Mouse (Mus musculus): ENCODE data around the gene Prrc2b. TPM values are rescaled to one million over a fixed set of nuclear protein-coding genes. Genes with fewer than 3 reads are reported as not detected.
A peak's percentile ranks its signal among the peaks of the same experiment; 100 is the strongest.

The Prrc2b gene
- polyA plus RNA-seq, 1 experiment from 2014 or later = 17.7 TPM

DNA sequence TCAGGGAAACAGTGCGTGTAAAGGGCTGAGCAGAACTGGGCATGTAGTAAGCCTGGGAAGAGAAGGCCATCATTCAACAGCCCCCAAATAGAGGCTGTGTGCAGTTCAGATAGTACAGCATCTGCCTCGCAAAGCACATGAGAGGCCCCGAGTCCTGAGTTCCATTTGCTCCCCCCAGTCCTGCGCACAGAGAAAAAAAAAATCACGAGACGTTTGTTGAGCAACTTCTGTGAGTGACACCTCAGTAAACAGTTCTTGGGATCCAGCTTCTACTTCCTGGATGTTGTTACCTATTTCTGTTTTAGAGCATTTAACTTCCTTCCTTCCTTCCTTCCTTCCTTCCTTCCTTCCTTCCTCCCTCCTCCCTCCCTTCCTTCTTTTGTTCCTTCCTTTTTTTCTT is 9.3 kb upstream of the Prrc2b start:
- H3K9ac ChIP-seq (ENCODE audit: low read depth, low read length) = no peak overlapping the region
- ATAC-seq = no peak
- H3K36me3 ChIP-seq (ENCODE audit: control insufficient read depth, insufficient read depth) = no peaks in the 10 kb centered on the region
- H3K4me2 ChIP-seq (replicated peaks; ENCODE audit: low read depth) = no peak overlapping the region
- no peak overlapping the region for H3K27ac ChIP-seq (ENCODE audit: low read depth, low read length)
- 48% methylated on average over 6 of the region's 6 CpGs for WGBS
- H3K4me3 ChIP-seq (ENCODE audit: low read depth, low read length) = no peak overlapping the region
- TF ChIP-seq CTCF (IDR thresholded peaks at IDR 0.05; ENCODE audit: low read depth) = no peak
- no peaks in the 10 kb centered on the region for H3K27me3 ChIP-seq (replicated peaks; ENCODE audit: control insufficient read depth, insufficient read depth, low read length)
- no peaks in the 10 kb centered on the region for H3K4me1 ChIP-seq (replicated peaks; ENCODE audit: control insufficient read depth, insufficient read depth, low read length)
- H3K9me3 ChIP-seq (ENCODE audit: control insufficient read depth) = no peaks in the 10 kb centered on the region

DNA sequence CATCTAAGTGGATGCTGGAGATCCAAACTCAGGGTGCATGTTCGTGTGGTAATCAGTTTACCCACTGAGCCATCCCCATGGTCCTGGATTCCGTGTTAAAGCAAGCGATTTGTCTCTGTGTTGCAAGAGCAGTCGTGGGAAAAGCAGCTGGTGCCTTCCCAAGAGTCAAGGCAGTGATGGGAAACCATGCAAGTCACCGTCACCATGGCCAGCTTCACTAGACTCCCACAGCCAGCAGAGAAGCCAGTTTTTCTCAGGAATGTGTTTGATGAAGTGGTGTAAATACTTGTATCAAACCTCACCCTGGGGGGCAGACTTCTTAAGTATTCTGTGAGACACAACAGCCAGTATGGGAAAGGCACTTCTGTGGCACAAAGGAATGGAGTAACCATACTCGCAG is 8.5 kb upstream of the Prrc2b start:
- Histone ChIP-seq H3K36me3 (ENCODE audit: control insufficient read depth, insufficient read depth) (no peaks in the 10 kb centered on the region), H3K27me3 (replicated peaks; ENCODE audit: control insufficient read depth, insufficient read depth, low read length) (no peaks in the 10 kb centered on the region), H3K4me2 (replicated peaks; ENCODE audit: low read depth) (no peak overlapping the region), H3K27ac (ENCODE audit: low read depth, low read length) (no peak overlapping the region), H3K9ac (ENCODE audit: low read depth, low read length) (no peak overlapping the region), H3K4me1 (replicated peaks; ENCODE audit: control insufficient read depth, insufficient read depth, low read length) (no peaks in the 10 kb centered on the region), H3K9me3 (ENCODE audit: control insufficient read depth) (no peaks in the 10 kb centered on the region), H3K4me3 (ENCODE audit: low read depth, low read length) (no peak overlapping the region)
- 65% methylated on average over 6 of the region's 6 CpGs for WGBS
- ATAC-seq = no peak
- no peak for TF ChIP-seq CTCF (IDR thresholded peaks at IDR 0.05; ENCODE audit: low read depth)

DNA sequence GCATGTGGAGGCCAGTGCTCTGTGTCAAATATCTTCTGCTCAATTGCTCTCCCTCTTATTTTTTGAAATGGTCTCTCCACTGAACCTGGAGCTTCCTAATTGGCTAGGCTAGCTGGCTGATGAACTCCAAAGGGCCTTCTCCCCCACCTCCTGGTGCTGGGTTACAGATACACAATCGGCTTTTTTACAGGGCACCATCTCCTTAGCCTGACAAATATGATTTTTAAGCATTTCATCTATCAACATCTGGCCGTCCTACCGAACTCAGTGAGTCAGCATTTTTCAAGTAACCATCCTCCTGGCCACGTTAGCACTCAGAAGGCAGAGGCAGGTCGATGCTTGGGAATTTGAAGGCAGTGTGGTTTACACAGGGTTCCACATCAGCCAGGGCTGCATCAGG is 6.2 kb upstream of the Prrc2b start:
- WGBS = 78% methylated on average over 5 of the region's 5 CpGs

DNA sequence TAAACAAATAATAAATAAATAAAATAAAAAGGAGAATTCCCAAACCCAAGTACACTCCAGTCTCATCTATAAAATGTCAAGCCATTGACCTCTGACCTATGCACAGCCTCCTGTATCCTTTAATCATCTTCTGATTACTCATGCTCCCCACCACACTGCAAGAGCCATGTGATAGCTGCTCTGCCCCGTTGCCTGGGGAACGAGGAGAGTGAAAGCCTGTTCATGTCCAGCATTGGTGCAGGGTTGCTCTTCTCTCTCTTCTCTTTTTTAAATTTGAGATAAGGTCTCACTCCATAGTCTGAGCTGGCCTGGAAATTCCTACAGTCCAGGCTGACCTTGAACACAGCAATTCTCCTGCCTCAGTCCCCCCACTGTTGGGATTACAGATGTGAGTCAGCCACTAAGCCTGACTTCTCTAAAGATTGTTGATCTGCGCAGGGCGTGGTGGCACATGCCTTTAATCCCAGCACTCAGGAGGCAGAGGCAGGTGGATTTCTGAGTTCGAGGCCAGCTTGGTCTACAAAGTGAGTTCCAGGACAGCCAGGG is 4.2 kb upstream of the Prrc2b start:
- Histone ChIP-seq H3K27me3 (replicated peaks; ENCODE audit: control insufficient read depth, insufficient read depth, low read length) (no peaks in the 10 kb centered on the region), H3K4me1 (replicated peaks; ENCODE audit: control insufficient read depth, insufficient read depth, low read length) (no peaks in the 10 kb centered on the region), H3K9me3 (ENCODE audit: control insufficient read depth) (no peaks in the 10 kb centered on the region), H3K36me3 (ENCODE audit: control insufficient read depth, insufficient read depth) (no peaks in the 10 kb centered on the region), H3K27ac (ENCODE audit: low read depth, low read length) (no peak overlapping the region), H3K4me2 (replicated peaks; ENCODE audit: low read depth) (no peak overlapping the region), H3K4me3 (ENCODE audit: low read depth, low read length) (no peak overlapping the region), H3K9ac (ENCODE audit: low read depth, low read length) (no peak overlapping the region)
- WGBS = 71% methylated on average over 5 of the region's 5 CpGs
- no peak for ATAC-seq
- TF ChIP-seq CTCF (IDR thresholded peaks at IDR 0.05; ENCODE audit: low read depth) = no peak

More for the DNA sequence above, 6.2 kb upstream of the Prrc2b start:
- Histone ChIP-seq H3K4me1 (replicated peaks; ENCODE audit: control insufficient read depth, insufficient read depth, low read length) (no peaks in the 10 kb centered on the region), H3K27ac (ENCODE audit: low read depth, low read length) (no peak overlapping the region), H3K4me2 (replicated peaks; ENCODE audit: low read depth) (no peak overlapping the region), H3K27me3 (replicated peaks; ENCODE audit: control insufficient read depth, insufficient read depth, low read length) (no peaks in the 10 kb centered on the region), H3K9ac (ENCODE audit: low read depth, low read length) (no peak overlapping the region), H3K9me3 (ENCODE audit: control insufficient read depth) (no peaks in the 10 kb centered on the region), H3K36me3 (ENCODE audit: control insufficient read depth, insufficient read depth) (no peaks in the 10 kb centered on the region), H3K4me3 (ENCODE audit: low read depth, low read length) (no peak overlapping the region)
- no peak for ATAC-seq
- no peak for TF ChIP-seq CTCF (IDR thresholded peaks at IDR 0.05; ENCODE audit: low read depth)

DNA sequence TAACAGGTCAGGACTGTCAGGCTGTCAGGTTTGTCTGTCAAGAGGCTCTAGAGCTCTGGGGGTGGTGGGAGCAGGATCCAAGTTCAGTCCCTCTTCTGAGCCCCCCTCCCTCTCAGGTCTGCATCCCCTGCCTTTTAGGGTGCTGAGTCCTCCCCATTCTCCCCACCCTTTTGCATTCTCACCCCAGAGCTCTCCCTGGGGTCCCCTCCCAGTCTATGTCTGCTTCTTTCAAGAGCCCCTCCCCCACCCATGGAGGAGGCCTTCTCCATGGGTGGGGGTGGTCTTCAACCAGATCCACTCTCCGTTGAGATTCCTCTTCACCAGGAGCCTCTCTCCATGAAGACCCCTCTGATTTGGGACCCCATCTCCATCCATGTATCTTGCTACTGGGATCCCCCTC is 747 bp upstream of the Prrc2b start:
- Histone ChIP-seq H3K27ac (ENCODE audit: low read depth, low read length) (no peak overlapping the region), H3K36me3 (ENCODE audit: control insufficient read depth, insufficient read depth) (no peaks in the 10 kb centered on the region), H3K4me2 (replicated peaks; ENCODE audit: low read depth) (peak overlapping the region; percentile 70), H3K4me1 (replicated peaks; ENCODE audit: control insufficient read depth, insufficient read depth, low read length) (peaks cover 21% of the 10 kb centered on the region), H3K4me3 (ENCODE audit: low read depth, low read length) (no peak overlapping the region), H3K9ac (ENCODE audit: low read depth, low read length) (no peak overlapping the region), H3K9me3 (ENCODE audit: control insufficient read depth) (no peaks in the 10 kb centered on the region), H3K27me3 (replicated peaks; ENCODE audit: control insufficient read depth, insufficient read depth, low read length) (no peaks in the 10 kb centered on the region)
- 61% methylated on average over 1 of the region's 1 CpGs for WGBS
- no peak for ATAC-seq
- no peak for TF ChIP-seq CTCF (IDR thresholded peaks at IDR 0.05; ENCODE audit: low read depth)

DNA sequence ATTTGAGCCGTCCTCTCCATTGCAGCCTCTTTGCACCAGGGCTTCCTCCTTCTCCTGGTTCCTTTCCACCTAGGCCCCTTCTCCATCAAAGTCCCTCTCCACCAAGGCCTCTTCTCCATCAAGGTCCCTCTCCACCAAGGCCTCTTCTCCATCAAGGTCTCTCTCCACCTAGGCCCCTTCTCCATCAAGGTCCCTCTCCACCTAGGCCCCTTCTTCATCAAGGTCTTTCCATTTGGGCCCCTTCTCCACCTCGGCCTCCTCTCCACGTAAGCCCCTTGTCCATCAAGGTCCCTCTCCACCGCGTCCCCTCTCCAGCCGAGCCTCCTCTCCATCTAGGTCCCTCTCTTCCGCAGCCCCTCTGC is 339 bp upstream of the Prrc2b start:
- Histone ChIP-seq H3K4me1 (replicated peaks; ENCODE audit: control insufficient read depth, insufficient read depth, low read length) (peaks cover 23% of the 10 kb centered on the region), H3K27me3 (replicated peaks; ENCODE audit: control insufficient read depth, insufficient read depth, low read length) (no peaks in the 10 kb centered on the region), H3K36me3 (ENCODE audit: control insufficient read depth, insufficient read depth) (no peaks in the 10 kb centered on the region), H3K9ac (ENCODE audit: low read depth, low read length) (peak overlapping the region; percentile 95), H3K27ac (ENCODE audit: low read depth, low read length) (peak overlapping the region; percentile 94), H3K4me2 (replicated peaks; ENCODE audit: low read depth) (peak overlapping the region; percentile 70), H3K9me3 (ENCODE audit: control insufficient read depth) (no peaks in the 10 kb centered on the region), H3K4me3 (ENCODE audit: low read depth, low read length) (peak overlapping the region; percentile 67)
- TF ChIP-seq CTCF (IDR thresholded peaks at IDR 0.05; ENCODE audit: low read depth) = no peak
- WGBS = 12% methylated on average over 7 of the region's 7 CpGs
- ATAC-seq = no peak

Data from intestine, postnatal 0 days (tissue).